Mouse (Mus musculus): ENCODE results near the gene Dyrk1a. TPM values are rescaled to one million over a fixed set of nuclear protein-coding genes. Genes with fewer than 3 reads are reported as not detected.

Gene Dyrk1a
- polyA plus RNA-seq (2017; shearing (Covaris generic)): 69.3 TPM

GRCm38 (mm10) chr16:94569229-94570176 is at the start of gene Dyrk1a:
Gene Dyrk1a, plus strand, starts transcription at chr16:94570010.

GRCm38 (mm10) chr16:94526344-94527151 is 43.3 kb upstream of the Dyrk1a start, which contains the start of gene Vps26c:
Gene Vps26c, minus strand, starts transcription at chr16:94526830.

Other genes with a start within 250 kb of the Dyrk1a start
- not detected for gene Ripply3, start 241.6 kb upstream of the Dyrk1a start, polyA plus RNA-seq (2017; shearing (Covaris generic))
- gene Ttc3, start 199.4 kb upstream of the Dyrk1a start, polyA plus RNA-seq (2017; shearing (Covaris generic)): 88.8 TPM
- gene Pigp, start 198.2 kb upstream of the Dyrk1a start, polyA plus RNA-seq (2017; shearing (Covaris generic)): 61.2 TPM
- 32.5 TPM for gene Vps26c, start 43.2 kb upstream of the Dyrk1a start, polyA plus RNA-seq (2017; shearing (Covaris generic))

Data from naive thymus-derived CD4-positive, alpha-beta T cell, adult 5 months (primary cell).